Mouse (Mus musculus): ENCODE measurements around the gene Col9a2.

- TF ChIP-seq CTCF (conservative IDR thresholded peaks at IDR 0.05; ENCODE audit: low read length) (no peak), NANOG (IDR thresholded peaks at IDR 0.05; ENCODE audit: borderline replicate concordance, low read length) (no peak)
These were observed 11.0 kb upstream of the Col9a2 start for GRCm38 (mm10) chr4:121028146-121028545.

All from E14TG2a.4 (cell line).